Mouse (Mus musculus) layer of hippocampus, adult 8-10 months (tissue): ENCODE measurements around the gene Gm21976. TPM values are rescaled to one million over a fixed set of nuclear protein-coding genes. Genes with fewer than 3 reads are reported as not detected.

Source experiments
- DNase-seq, 2 experiments: peaks; one replicate each; pipeline ENCODE4 v3.0.0; 2022; ENCODE audit warnings: low spot score in 2 of 2
- total RNA-seq, 4 experiments: library from RNA; stranded (reverse); gene quantifications; 2 replicates each; pipeline ENCODE4 v1.2.4; 2022

Gm21976 gene
- total RNA-seq, 4 experiments from 2014 or later: not detected

DNA sequence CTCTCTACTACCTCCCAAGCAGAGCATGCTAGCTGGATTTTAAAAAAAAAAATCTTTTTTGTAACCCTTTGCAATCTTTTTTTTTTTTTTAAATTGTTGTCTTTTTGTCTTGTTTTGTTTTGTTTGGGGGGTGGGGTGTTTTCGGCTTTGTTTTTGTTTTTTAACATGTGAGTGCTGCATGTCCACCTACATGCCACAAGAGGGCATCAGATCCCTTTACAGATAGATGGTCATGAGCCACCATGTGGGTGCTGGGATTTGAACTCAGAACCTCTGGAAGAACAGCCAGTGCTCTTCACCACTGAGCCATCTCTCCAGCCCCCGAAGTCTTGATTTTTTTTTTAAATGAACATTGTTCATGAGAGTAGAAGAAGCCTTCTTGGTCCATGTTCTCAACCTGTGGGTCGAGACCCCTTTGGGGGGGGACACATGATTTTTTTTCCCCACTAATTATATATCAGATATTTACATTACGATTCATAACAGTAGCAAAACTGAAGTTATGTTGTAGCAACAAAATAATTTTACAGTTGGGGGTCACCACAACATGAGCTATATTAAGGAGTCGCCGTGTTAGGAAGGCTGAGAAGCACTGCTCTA is 18.3 kb downstream of the Gm21976 start:
- no peak for DNase-seq

- DNase-seq: peak; percentile 58 to 84
Measured at GRCm38 (mm10) chr13:98298833-98299758, 19.4 kb downstream of the Gm21976 start.

GRCm38 (mm10) chr13:98305257-98305656 is 25.6 kb downstream of the Gm21976 start:
- DNase-seq: no peak

- DNase-seq: no peak
Measured at GRCm38 (mm10) chr13:98306393-98306792, 26.7 kb downstream of the Gm21976 start.

- no peak for DNase-seq
Measured at GRCm38 (mm10) chr13:98306852-98307475, 27.3 kb downstream of the Gm21976 start.

DNA sequence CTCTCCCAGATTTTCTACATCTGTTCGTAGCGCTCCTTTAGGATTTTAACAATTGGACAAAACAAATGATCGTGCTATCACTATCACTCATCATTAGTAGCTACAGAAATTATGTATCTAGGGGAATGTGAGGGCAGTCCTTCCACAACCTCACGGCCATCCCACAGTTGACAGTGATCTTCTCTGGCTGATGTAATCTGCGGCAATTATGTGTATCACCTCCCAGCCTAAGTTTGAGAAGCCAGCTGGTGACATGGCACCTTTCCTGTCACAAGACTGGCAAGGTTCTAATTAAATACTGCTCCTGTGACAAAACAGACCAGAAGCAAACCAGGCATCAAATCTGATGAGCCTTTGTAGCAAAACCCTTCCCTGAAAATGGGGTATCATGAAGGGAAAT is 28.3 kb downstream of the Gm21976 start:
- DNase-seq: no peak

DNA sequence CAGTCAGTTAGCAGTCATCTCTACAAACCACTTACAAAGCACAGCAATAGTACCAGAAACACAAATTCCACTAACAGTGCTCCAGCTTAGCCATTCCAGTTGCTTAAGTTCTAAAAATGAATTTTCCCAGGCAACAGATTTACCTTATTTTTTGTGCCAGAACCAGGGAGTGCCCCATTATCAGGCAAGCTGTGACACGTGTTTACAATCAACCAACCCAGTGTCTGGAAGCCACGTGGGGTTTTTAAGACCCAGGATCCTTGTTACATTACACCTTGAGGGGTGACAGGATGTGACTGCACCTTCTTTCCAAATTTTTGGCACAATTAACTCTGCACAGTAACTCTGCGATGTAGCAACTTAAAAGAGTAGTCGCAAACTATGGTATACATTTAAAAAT is 29.0 kb downstream of the Gm21976 start:
- no peak for DNase-seq

DNA sequence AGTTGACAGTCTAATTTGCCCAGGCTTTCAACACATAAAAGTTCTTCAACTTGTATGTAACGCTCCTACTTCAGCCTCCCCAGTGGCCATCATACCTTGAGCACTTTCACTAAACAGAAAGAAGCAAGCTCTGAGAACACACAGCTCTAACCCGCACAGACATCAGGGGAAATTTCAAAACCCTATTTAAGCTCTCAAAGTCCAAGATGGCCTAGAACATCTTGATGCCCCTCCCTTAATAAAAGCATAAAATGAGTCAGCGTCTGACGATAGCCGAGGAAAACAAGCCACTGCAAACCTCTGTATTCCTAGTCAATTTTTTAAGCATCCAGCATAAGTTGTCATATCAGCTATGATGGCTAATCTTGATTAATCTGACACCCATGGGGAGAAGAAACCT is 31.9 kb downstream of the Gm21976 start:
- DNase-seq: no peak

- no peak for DNase-seq
Measured at GRCm38 (mm10) chr13:98313631-98314030, 33.9 kb downstream of the Gm21976 start.

DNA sequence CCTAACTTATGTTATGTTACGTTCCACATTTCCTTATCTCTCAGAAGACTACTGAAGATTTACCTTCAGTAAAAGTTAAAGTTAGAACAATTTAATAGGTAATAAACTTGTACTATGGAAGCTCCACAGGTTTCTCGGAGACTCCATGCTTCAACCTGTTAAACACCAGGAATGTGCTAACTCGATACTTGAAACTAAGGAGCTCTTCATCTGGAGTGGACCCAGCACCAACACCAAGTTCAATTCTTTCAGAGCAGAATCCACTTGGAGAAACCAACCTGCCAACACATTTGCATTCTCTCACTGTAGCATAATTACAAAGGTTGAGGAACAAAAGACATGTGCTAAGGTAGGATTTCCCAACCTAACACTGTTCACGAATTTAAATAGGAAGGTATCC is 35.4 kb downstream of the Gm21976 start:
- DNase-seq: no peak

- DNase-seq: no peak
Measured at GRCm38 (mm10) chr13:98316140-98316479, 36.4 kb downstream of the Gm21976 start.

GRCm38 (mm10) chr13:98316480-98317245 is 37.0 kb downstream of the Gm21976 start, which contains the start of gene Btf3:
Btf3 (minus strand) TSS chr13:98317006.
- DNase-seq: peak; percentile 87 to 92

DNA sequence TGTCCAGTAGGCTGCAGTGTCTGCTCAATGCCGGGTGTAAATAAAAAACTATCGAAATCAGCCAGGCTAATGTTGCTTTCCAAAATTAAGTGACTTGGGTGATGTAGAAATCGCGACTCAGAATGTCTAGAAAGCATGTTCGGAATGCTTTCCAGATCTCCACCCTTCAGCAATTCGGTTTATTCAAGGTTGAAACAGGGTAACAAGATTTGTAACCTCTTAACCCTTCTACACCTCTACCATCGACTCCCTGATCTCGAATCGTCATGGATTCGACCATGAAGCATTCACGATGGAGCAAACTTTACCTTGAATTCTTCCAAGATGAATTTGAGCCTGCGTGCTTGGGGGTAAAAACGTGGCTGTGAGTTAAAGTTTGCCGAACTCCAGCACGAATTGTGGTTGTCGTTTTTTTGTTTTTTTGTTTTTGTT is 37.6 kb downstream of the Gm21976 start:
- no peak for DNase-seq

DNA sequence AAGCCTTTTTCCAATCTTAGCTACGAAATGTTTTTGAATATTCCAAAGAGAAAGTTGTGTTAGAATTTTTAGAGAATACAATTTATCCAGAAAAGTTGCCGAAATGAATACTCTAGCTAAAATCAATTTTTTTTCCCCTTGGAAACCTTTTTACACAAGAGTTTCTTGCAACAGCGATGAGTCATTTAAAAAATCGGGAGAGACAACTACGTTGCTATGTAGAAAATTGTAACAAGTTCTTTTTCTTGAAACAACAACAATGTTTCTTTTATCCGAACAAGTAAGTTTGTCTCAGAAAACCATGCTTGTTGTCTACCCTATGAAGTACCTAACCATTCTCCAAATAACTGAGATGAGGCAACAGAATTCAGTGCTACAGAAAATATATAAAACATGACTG is 38.2 kb downstream of the Gm21976 start:
- no peak for DNase-seq

DNA sequence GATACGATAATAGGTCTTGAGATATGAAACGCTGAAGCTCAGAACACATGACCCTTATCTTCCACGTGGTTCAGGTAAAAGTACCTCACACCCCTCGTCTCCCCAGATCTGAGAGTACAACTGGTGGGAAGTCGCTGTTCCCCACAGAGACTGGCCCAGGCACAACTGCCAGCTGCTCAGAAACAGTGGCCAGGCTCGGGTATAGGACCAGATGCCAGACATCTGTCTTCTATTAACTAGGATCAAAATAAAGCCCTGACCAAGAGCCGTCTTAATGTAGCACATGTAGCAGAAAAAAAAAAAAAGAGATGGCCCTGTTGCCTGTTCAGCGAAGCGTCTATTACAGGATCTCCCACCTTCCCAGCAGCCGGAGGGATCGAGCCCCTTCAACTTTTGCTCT is 45.3 kb downstream of the Gm21976 start:
- no peak for DNase-seq

DNA sequence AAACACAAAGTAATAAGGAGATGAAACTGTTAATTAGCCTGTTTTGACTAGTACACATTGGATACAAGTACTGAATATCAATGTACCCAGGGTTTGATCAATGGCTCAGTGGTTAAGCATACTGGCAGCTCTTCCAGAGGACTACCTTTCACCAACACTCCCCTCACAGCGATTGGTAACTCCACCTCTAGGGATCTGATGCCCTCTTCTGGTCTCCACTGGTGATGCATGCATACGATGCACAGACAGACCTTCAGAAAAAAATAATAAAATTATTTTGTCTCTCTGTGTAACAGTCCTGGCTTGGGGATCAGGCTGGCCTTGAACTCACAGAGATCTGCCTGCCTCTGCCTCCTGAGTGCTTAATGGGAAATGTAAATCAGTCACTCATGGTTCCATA is 52.4 kb downstream of the Gm21976 start:
- no peak for DNase-seq

- DNase-seq: no peak
Measured at GRCm38 (mm10) chr13:98336205-98336604, 56.5 kb downstream of the Gm21976 start.

- no peak for DNase-seq
Measured at GRCm38 (mm10) chr13:98340506-98340905, 60.8 kb downstream of the Gm21976 start.

DNA sequence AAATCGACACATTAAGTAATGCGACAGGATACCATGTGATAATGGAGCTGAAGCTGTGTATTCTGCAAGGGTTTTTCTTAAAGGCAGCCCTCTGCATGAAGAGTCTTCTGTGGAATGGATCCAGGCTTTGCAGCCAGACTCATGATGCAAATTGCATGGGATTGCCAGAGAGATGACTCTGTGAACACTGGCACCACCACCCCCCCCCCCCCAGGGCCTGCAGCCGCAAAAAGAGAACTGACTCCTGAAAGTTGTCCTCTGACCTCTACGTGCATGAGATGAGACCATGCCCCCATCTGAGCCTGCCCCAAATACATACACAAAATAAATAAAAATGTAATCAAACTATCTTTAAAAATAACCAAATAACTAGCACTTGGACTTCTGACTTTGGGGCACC is 69.8 kb downstream of the Gm21976 start:
- no peak for DNase-seq

- no peak for DNase-seq
Measured at GRCm38 (mm10) chr13:98351527-98351926, 71.8 kb downstream of the Gm21976 start.

- no peak for DNase-seq
Measured at GRCm38 (mm10) chr13:98352381-98352975, 72.8 kb downstream of the Gm21976 start.
